Mouse (Mus musculus) WW6 (cell line): ENCODE measurements around the gene Grn.

Source experiments
- DNase-seq: peaks from one replicate; pipeline ENCODE4 v3.0.0-alpha.2; 2013; ENCODE audit warnings: low read depth, low spot score

Gene Grn

DNA sequence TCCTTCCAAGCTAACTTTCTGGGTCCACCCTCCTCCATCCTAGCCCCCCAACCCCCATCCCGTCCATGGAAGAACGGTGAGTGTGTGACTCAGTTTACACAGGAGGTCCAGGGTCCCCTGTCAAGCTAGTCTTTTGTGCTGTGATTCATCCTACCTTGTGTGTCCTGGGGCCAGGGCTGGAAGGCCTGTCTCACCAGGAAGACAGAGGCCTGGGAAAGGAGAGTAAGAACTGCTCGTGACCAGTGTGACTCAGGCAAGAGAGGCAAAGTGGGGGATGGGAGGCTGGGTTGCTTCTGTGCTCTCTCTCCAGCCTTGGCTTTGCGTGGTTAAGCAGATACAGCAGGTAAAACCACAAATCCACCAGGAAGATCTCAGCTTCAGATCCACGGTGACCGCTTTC, 5.4 kb upstream of the Grn start:
- no peak for DNase-seq

- DNase-seq: no peak
These were observed 4.4 kb upstream of the Grn start for GRCm38 (mm10) chr11:102425555-102426316.

DNA sequence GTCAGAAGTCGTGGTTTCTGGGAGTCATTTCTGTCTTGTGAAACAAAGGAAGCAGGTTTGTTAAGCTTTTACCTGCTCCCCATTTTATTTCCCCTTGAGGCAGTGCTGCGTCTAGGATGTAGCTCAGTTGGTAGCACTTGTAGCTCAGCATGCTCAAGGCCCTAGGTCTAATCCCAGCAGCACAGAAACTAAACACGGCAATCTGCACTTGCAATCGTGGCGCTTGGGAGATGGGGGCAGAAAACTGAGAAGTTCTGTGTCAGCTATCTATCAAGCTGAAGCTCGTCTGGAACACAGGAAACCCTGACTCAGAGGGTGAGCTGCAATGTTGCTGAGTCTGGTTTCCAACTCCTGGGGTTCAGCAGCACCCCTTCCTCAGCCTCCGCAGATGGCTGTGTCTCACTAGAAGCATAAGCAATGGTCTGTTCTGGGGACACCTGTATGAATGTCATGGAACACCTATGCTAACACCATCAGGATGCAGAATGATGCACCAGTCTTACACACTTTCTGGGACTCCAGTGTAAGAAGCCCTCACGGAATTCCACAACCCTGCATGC, 1.1 kb upstream of the Grn start:
- DNase-seq: no peak

- DNase-seq: no peak
These were observed 564 bp upstream of the Grn start for GRCm38 (mm10) chr11:102429551-102429950.

DNA sequence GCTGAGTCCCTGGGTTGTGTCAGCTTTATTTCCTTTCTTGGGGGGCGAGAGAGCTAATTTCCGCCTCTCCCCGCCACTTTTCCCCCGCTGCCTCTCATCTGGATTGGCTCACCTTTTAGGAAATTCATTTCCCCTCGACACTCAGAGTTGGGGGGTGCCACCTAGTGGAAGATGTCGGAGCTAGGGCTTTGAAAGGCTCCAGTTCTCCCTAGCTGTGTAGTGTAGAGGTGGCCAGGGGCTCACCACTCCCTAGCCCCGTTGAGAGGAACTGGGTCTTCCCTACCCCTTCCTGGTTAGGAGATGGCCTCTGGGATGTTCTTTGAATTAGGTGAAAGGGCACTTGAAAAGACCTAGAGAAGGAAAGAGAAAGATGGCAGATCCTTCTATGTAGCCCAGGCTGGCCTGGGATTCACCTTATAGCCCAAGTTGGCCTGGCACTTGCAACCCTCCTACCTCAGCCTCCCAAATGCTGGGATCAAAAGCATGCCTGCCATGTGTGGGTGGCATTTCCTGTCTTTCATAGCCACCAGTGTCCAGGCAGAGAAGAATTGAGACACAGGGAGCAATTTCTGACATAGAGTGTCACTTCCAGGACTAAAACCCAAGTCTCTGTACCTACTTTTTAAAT, 1.0 kb downstream of the Grn start:
- no peak for DNase-seq

DNA sequence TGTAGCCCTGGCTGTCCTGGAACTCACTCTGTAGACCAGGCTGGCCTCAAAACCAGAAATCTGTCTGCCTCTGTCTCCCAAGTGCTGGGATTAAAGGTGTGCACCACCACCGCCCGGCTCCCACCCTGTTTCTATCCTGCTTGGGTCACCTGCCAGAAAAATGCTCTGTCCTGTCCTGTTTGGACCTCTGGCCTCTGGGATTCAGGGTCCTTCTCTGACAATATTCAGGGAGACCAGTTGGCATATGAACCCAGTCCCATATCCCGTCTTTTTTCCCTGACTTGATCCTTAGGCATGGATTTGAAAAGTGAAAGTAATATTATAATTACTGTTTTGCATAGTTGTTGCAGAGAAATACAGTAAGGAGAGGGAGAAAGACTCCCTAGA, 1.6 kb downstream of the Grn start:
- no peak for DNase-seq

DNA sequence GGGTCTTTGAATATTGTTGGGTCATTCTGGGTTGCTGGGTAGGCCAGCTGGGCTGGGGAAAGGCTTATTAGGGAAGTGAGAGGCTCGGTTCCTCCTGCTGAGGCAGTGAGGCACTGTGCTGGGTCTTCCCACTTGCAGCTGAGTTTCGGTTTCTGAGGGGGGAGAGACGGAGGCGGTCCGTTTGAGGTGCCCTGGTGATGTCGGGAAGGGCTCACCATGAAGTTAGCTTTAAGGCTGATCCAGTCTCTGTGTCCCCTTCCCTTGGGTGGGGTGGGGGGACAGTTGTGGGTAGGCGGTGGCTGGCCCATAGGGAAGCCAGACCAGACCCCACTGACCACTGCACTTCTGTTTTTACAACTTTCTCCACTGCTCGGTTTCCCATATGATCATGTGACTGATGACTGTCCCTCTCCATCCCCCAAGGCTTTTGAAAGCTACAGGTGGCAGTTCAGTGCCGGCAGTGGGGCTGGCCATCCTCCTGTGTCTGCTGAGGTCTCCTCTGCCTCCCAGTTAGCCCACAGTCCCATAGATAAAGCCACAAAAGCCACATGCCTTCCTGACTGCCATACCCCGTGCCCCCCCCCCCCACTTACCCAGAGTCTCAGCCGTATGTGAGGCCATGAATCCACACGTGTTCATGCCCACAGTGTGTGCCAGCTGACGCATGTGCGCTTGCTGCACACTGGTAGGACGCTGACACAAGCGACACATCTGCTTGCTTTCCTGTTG, 2.2 kb downstream of the Grn start:
- no peak for DNase-seq

- no peak for DNase-seq
These were observed 2.8 kb downstream of the Grn start for GRCm38 (mm10) chr11:102432896-102433295.

DNA sequence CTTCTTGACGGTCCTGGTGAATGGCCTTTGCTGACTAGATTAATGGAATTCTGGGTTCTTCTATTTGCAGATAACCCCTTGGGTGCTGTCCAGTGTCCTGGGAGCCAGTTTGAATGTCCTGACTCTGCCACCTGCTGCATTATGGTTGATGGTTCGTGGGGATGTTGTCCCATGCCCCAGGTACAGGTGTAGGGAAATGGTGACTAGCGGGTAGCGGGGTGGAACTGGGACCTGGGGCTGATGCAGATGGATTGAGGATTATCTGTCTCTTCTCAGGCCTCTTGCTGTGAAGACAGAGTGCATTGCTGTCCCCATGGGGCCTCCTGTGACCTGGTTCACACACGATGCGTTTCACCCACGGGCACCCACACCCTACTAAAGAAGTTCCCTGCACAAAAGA, 3.8 kb downstream of the Grn start:
- DNase-seq: no peak

- no peak for DNase-seq
These were observed 4.3 kb downstream of the Grn start for GRCm38 (mm10) chr11:102434406-102434805.

- DNase-seq: no peak
These were observed 4.9 kb downstream of the Grn start for GRCm38 (mm10) chr11:102434816-102435705.

DNA sequence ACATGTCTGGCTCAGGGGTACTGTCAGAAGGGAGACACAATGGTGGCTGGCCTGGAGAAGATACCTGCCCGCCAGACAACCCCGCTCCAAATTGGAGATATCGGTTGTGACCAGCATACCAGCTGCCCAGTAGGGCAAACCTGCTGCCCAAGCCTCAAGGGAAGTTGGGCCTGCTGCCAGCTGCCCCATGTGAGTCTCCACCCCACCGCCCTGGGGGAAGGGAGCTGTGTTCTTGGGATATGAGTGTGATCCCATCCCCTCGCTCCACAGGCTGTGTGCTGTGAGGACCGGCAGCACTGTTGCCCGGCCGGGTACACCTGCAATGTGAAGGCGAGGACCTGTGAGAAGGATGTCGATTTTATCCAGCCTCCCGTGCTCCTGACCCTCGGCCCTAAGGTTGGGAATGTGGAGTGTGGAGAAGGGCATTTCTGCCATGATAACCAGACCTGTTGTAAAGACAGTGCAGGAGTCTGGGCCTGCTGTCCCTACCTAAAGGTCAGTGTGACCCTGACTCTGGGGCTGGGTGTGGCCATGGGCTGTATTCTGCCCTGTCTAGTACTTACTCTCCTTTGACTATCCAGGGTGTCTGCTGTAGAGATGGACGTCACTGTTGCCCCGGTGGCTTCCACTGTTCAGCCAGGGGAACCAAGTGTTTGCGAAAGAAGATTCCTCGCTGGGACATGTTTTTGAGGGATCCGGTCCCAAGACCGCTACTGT, 5.8 kb downstream of the Grn start:
- DNase-seq: no peak

DNA sequence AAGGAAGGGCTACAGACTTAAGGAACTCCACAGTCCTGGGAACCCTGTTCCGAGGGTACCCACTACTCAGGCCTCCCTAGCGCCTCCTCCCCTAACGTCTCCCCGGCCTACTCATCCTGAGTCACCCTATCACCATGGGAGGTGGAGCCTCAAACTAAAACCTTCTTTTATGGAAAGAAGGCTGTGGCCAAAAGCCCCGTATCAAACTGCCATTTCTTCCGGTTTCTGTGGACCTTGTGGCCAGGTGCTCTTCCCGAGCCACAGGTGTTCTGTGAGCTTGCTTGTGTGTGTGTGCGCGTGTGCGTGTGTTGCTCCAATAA, 6.3 kb downstream of the Grn start:
- no peak for DNase-seq

GRCm38 (mm10) chr11:102437120-102438061, 7.3 kb downstream of the Grn start:
- DNase-seq: no peak

- no peak for DNase-seq
These were observed 8.3 kb downstream of the Grn start for GRCm38 (mm10) chr11:102438212-102439092.

GRCm38 (mm10) chr11:102439093-102440082, 9.3 kb downstream of the Grn start:
- no peak for DNase-seq

- DNase-seq: no peak
These were observed 10.1 kb downstream of the Grn start for GRCm38 (mm10) chr11:102440255-102440654.

GRCm38 (mm10) chr11:102441434-102441833, 11.3 kb downstream of the Grn start:
- no peak for DNase-seq
